Mouse (Mus musculus): ENCODE data around the gene E4f1.

Gene E4f1

GRCm38 (mm10) chr17:24469910-24470602 lies at the start of gene E4f1, which contains the start of gene Pgp:
Gene E4f1, minus strand, starts transcription at chr17:24470313.
Gene Pgp, plus strand, starts transcription at chr17:24470392.
- DNase-seq (ENCODE audit: extremely low read depth, low read depth): peak; percentile 94

- no peak for DNase-seq (ENCODE audit: extremely low read depth, low read depth)
These were observed 44.5 kb upstream of the E4f1 start for GRCm38 (mm10) chr17:24514270-24515257.

GRCm38 (mm10) chr17:24513609-24514008 lies 43.5 kb upstream of the E4f1 start:
- no peak for DNase-seq (ENCODE audit: extremely low read depth, low read depth)

GRCm38 (mm10) chr17:24507806-24508460 lies 37.8 kb upstream of the E4f1 start:
- no peak for DNase-seq (ENCODE audit: extremely low read depth, low read depth)

- DNase-seq (ENCODE audit: extremely low read depth, low read depth): no peak
These were observed 37.1 kb upstream of the E4f1 start for GRCm38 (mm10) chr17:24507129-24507664.

GRCm38 (mm10) chr17:24506332-24507070 lies 36.4 kb upstream of the E4f1 start:
- DNase-seq (ENCODE audit: extremely low read depth, low read depth): no peak

- no peak for DNase-seq (ENCODE audit: extremely low read depth, low read depth)
These were observed 35.3 kb upstream of the E4f1 start for GRCm38 (mm10) chr17:24505286-24505955.

- DNase-seq (ENCODE audit: extremely low read depth, low read depth): no peak
These were observed 34.0 kb upstream of the E4f1 start for GRCm38 (mm10) chr17:24504085-24504484.

GRCm38 (mm10) chr17:24502208-24502607 lies 32.1 kb upstream of the E4f1 start:
- no peak for DNase-seq (ENCODE audit: extremely low read depth, low read depth)

GRCm38 (mm10) chr17:24496026-24496425 lies 25.9 kb upstream of the E4f1 start:
- DNase-seq (ENCODE audit: extremely low read depth, low read depth): no peak

- DNase-seq (ENCODE audit: extremely low read depth, low read depth): no peak
These were observed 25.3 kb upstream of the E4f1 start for GRCm38 (mm10) chr17:24495443-24495842.

- DNase-seq (ENCODE audit: extremely low read depth, low read depth): no peak
These were observed 24.7 kb upstream of the E4f1 start for GRCm38 (mm10) chr17:24494627-24495335.

GRCm38 (mm10) chr17:24490399-24490798 lies 20.3 kb upstream of the E4f1 start:
- DNase-seq (ENCODE audit: extremely low read depth, low read depth): no peak

GRCm38 (mm10) chr17:24489265-24490030 lies 19.3 kb upstream of the E4f1 start:
- no peak for DNase-seq (ENCODE audit: extremely low read depth, low read depth)

- DNase-seq (ENCODE audit: extremely low read depth, low read depth): no peak
These were observed 18.6 kb upstream of the E4f1 start for GRCm38 (mm10) chr17:24488662-24489264.

GRCm38 (mm10) chr17:24488186-24488661 lies 18.1 kb upstream of the E4f1 start, which contains the start of gene Caskin1:
Gene Caskin1, plus strand, starts transcription at chr17:24488601.
- no peak for DNase-seq (ENCODE audit: extremely low read depth, low read depth)

- no peak for DNase-seq (ENCODE audit: extremely low read depth, low read depth)
These were observed 15.2 kb upstream of the E4f1 start for GRCm38 (mm10) chr17:24485090-24485860.
